Mouse (Mus musculus) ES-Bruce4 (cell line): ENCODE results near the gene 4930568D16Rik. TPM values are rescaled to one million over a fixed set of nuclear protein-coding genes. Genes with fewer than 3 reads are reported as not detected.

Experiments used
- H3K27ac ChIP-seq: 2 replicates; pipeline ENCODE4 v1.5.1; 2012; ENCODE audit warnings: low read length, inconsistent platforms; ENCODE audit not compliant: insufficient read depth
- H3K27me3 ChIP-seq: 2 replicates; pipeline ENCODE4 v1.6.1; 2012; ENCODE audit warnings: mild to moderate bottlenecking, low read length, inconsistent platforms; ENCODE audit not compliant: control insufficient read depth, poor library complexity, insufficient read depth, severe bottlenecking
- H3K36me3 ChIP-seq: 2 replicates; pipeline ENCODE4 v1.6.1; 2012; ENCODE audit warnings: inconsistent platforms, mild to moderate bottlenecking, low read length, moderate library complexity; ENCODE audit not compliant: control insufficient read depth, poor library complexity, insufficient read depth, severe bottlenecking
- H3K4me1 ChIP-seq: one replicate; pipeline ENCODE4 v1.8.1; 2011; ENCODE audit warnings: low read length; ENCODE audit not compliant: control insufficient read depth, insufficient read depth
- H3K4me3 ChIP-seq: 2 replicates; pipeline ENCODE4 v1.5.1; 2011; ENCODE audit warnings: low read depth, mild to moderate bottlenecking, low read length
- H3K9ac ChIP-seq: 2 replicates; pipeline ENCODE4 v1.6.1; 2012; ENCODE audit warnings: low read depth, mild to moderate bottlenecking, inconsistent platforms; ENCODE audit not compliant: poor library complexity, severe bottlenecking
- H3K9me3 ChIP-seq: replicated peaks from 2 replicates; pipeline ENCODE4 v1.6.1; 2012; ENCODE audit warnings: mild to moderate bottlenecking, low read length, inconsistent platforms; ENCODE audit not compliant: control insufficient read depth, poor library complexity, insufficient read depth, severe bottlenecking
- CTCF ChIP-seq: IDR thresholded peaks from one replicate; pipeline ENCODE4 v1.8.1; 2011; ENCODE audit warnings: low read depth, low read length
- EP300 ChIP-seq: IDR thresholded peaks from 2 replicates; pipeline ENCODE4 v1.6.1; 2011; ENCODE audit warnings: low read depth, low read length; ENCODE audit not compliant: insufficient read depth
- POLR2A ChIP-seq: IDR thresholded peaks from one replicate; pipeline ENCODE4 v1.8.1; 2011; ENCODE audit warnings: low read length; ENCODE audit not compliant: insufficient read depth
- polyA plus RNA-seq: library from polyadenylated mRNA; stranded (reverse); fragments of >200 nt; gene quantifications from 2 replicates; pipeline ENCODE4 v1.2.4, GENCODE M21; 2011; ENCODE audit warnings: low read depth; ENCODE audit not compliant: missing spikeins, insufficient read depth, insufficient read length

4930568D16Rik gene
- polyA plus RNA-seq, 1 experiment, result not detected

GRCm38 (mm10) chr2:35338036-35338435 is 29.5 kb downstream of the 4930568D16Rik start:
- Histone ChIP-seq H3K27me3 (no peaks in the 10 kb centered on the region), H3K36me3 (no peaks in the 10 kb centered on the region), H3K9ac (no peak overlapping the region), H3K9me3 (no peaks in the 10 kb centered on the region), H3K27ac (no peak overlapping the region), H3K4me1 (no peaks in the 10 kb centered on the region), H3K4me3 (no peak overlapping the region)
- no peak for TF ChIP-seq POLR2A
- no peak for TF ChIP-seq EP300
- no peak for TF ChIP-seq CTCF

- no peaks in the 10 kb centered on the region for H3K9me3 ChIP-seq
These were observed 30.1 kb downstream of the 4930568D16Rik start for GRCm38 (mm10) chr2:35337419-35337818.

GRCm38 (mm10) chr2:35336388-35337280 is 30.9 kb downstream of the 4930568D16Rik start, which contains the start of gene Stom:
TSS of gene Stom (minus strand) at chr2:35336976.
- TF ChIP-seq CTCF, result no peak
- 0 out of 2 replicates have a peak, but pooled peaks have one; percentile 45 for TF ChIP-seq EP300
- TF ChIP-seq POLR2A, result peak; percentile 32
- H3K9ac ChIP-seq, result peak within 1 kb of the TSS; percentile 45
- H3K9me3 ChIP-seq, result no peaks in the 10 kb centered on the region
- peak within 1 kb of the TSS; percentile 87 for H3K4me3 ChIP-seq
- H3K27me3 ChIP-seq, result no peaks in the 10 kb centered on the region
- no peak within 1 kb of the TSS for H3K27ac ChIP-seq
- H3K36me3 ChIP-seq, result no peaks in the 10 kb centered on the region
- H3K4me1 ChIP-seq, result no peaks in the 10 kb centered on the region

More at GRCm38 (mm10) chr2:35337419-35337818, 30.1 kb downstream of the 4930568D16Rik start:
- H3K27me3 ChIP-seq, result no peaks in the 10 kb centered on the region
- H3K4me1 ChIP-seq, result no peaks in the 10 kb centered on the region
- H3K9ac ChIP-seq, result no peak overlapping the region
- H3K36me3 ChIP-seq, result no peaks in the 10 kb centered on the region
- peak overlapping the region; percentile 47 for H3K4me3 ChIP-seq
- TF ChIP-seq EP300, result no peak
- TF ChIP-seq POLR2A, result no peak
- TF ChIP-seq CTCF, result no peak
- H3K27ac ChIP-seq, result no peak overlapping the region

- H3K4me3 ChIP-seq, result no peak overlapping the region
- no peaks in the 10 kb centered on the region for H3K4me1 ChIP-seq
- H3K27me3 ChIP-seq, result no peaks in the 10 kb centered on the region
- no peaks in the 10 kb centered on the region for H3K9me3 ChIP-seq
- H3K36me3 ChIP-seq, result no peaks in the 10 kb centered on the region
- no peak overlapping the region for H3K9ac ChIP-seq
- H3K27ac ChIP-seq, result no peak overlapping the region
- TF ChIP-seq CTCF (no peak), EP300 (no peak), POLR2A (no peak)
These were observed 31.9 kb downstream of the 4930568D16Rik start for GRCm38 (mm10) chr2:35335620-35336019.

- no peaks in the 10 kb centered on the region for H3K36me3 ChIP-seq
- no peak overlapping the region for H3K9ac ChIP-seq
- no peak overlapping the region for H3K4me3 ChIP-seq
- no peaks in the 10 kb centered on the region for H3K4me1 ChIP-seq
- H3K27ac ChIP-seq, result no peak overlapping the region
- H3K27me3 ChIP-seq, result no peaks in the 10 kb centered on the region
- TF ChIP-seq CTCF (no peak), EP300 (no peak), POLR2A (no peak)
- H3K9me3 ChIP-seq, result no peaks in the 10 kb centered on the region
These were observed 33.9 kb downstream of the 4930568D16Rik start for GRCm38 (mm10) chr2:35333670-35334069.

- Histone ChIP-seq H3K27ac (no peak overlapping the region), H3K9me3 (no peaks in the 10 kb centered on the region), H3K4me1 (no peaks in the 10 kb centered on the region), H3K4me3 (no peak overlapping the region), H3K36me3 (no peaks in the 10 kb centered on the region), H3K27me3 (no peaks in the 10 kb centered on the region), H3K9ac (no peak overlapping the region)
- no peak for TF ChIP-seq POLR2A
- no peak for TF ChIP-seq EP300
- no peak for TF ChIP-seq CTCF
These were observed 36.3 kb downstream of the 4930568D16Rik start for GRCm38 (mm10) chr2:35331205-35331604.
